Mouse (Mus musculus) right cerebral cortex, postnatal 25 days (tissue): ENCODE data around the gene Tmc6.
A peak's percentile ranks its signal among the peaks of the same experiment; 100 is the strongest.
"Not testable (repeated sequence)": the region's sequence is repeated elsewhere in the genome, so short reads cannot be mapped to it uniquely, and the experiment has no call there.

Experiments
- DNase-seq: peaks from one replicate; pipeline ENCODE4 v3.0.0; 2022

Gene Tmc6

GRCm38 (mm10) chr11:117809407-117810311, 27.7 kb upstream of the Tmc6 start, which contains the start of the genes Gm20708 and Syngr2:
Gene Gm20708 (plus strand): TSS chr11:117809668.
Gene Syngr2 (plus strand): TSS chr11:117809668.
- peak; percentile 49 for DNase-seq

- no peak for DNase-seq
These were observed 24.8 kb upstream of the Tmc6 start for GRCm38 (mm10) chr11:117806781-117807180.

DNA sequence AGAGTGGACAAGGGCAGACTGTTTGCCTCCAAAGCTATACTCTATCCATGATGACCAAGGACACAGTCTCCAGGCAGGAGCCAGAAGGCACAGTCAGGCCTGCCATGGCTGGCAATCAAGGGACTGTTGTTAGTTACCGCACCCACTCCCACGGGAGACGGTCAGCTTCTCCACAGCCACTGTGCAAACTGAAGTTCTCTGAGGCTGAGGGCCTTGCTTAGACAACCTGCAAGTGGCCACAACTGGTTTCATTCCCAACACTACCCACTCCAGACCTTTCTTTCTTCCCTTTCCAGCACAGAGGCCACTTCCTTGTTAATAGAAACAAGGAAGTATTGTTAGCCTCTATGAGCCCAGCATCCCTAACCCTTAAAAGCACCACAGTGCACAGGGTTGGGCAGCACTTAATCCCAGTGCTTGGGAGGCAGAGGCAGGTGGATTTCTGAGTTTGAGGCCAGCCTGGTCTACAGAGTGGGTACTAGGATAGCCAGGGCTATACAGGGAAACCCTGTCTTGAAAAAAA, 21.2 kb upstream of the Tmc6 start:
- no peak for DNase-seq

DNA sequence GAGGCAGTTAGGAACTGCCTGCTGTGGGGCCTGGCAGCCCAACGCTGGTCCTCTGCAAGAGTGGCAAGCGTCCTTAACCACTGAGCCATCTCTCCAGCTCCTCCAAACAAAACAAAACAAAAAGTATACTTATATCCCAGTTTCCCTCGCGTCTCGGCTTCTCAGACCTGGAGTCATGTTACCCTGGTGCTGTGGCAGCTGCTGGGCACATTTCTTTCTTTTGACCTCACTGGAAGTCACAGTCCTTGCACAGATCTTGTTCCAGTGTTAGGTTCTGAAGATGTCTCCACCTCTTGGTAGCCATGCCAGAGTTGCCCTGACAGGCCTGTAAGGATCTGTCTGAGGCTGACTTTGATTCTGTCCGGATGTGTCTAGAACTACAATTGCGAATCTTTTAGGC, 19.7 kb upstream of the Tmc6 start:
- no peak for DNase-seq

GRCm38 (mm10) chr11:117800038-117800437, 18.0 kb upstream of the Tmc6 start:
- no peak for DNase-seq

- no peak for DNase-seq
These were observed 17.2 kb upstream of the Tmc6 start for GRCm38 (mm10) chr11:117799174-117799573.

DNA sequence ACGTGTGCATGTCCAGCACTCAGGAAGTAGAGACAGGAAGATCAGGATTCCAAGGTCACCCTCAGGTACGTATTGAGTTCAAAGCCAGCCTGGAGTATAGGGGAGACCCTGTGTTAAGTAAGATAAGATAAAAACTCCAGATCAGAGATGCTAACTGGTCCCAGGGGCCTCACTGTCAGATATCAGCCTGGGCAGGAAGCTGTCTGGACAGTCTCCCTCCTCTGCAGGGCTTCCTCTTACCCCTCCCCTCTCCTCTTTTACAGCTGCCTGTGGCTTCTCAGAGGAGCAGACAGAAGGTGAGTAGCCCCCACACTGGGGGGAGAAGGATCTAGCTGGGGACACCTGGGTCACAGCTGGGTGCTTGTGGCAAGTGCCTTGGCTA, 16.2 kb upstream of the Tmc6 start:
- DNase-seq: no peak

DNA sequence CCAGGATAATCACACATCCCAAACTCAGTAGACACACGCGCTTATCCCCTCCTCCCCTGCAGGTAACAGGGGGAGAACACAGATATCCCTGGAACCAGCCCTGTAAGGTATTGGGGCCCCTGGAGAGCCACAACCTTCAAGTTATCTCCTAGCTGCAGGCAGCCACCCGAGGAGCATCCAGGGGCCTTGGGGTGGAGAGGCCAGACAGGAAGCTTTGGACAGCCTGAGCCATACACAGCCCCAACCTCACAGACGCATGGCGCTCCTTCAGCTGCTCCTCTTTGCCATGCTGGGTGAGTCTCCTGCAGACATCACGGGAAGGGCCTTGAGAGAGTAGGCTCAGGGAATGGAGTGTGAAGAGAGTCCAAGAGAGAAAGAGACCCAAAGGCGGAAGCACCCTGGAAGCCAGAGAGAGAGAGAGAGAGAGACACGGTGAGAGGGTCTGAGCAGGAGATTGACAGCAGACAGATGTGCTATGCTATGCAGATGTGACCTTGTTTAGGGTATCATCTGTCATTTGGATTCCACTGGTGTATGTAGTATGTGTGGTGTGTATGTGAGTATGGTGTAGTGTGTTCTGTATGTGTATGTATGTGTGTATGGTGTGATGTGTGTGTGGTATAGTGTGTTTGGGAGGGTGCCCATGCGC, 15.6 kb upstream of the Tmc6 start, which contains the start of gene 6030468B19Rik:
Gene 6030468B19Rik (plus strand): TSS at position 150 of the 649 bp plus-strand sequence.
- DNase-seq: no peak

DNA sequence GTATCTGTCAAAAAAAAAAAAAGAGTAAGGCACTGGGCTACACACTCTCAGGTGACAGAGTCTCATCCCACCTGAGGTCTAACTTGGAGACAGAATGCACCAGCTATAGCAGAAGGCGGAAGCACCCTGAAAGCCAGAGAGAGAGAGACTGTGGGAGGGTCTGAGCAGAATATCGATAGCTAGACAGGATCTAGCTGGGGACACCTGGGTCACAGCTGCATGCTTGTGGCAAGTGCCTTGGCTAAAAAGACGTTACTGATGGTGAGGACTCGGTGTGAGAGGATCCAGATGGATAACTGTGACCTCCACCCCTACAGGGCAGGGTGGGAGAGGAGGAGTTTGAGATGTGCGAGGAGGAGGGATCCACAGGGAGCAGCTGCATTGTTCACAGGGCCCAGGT, 15.0 kb upstream of the Tmc6 start:
- no peak for DNase-seq

- no peak for DNase-seq
These were observed 12.1 kb upstream of the Tmc6 start for GRCm38 (mm10) chr11:117794035-117794551.

DNA sequence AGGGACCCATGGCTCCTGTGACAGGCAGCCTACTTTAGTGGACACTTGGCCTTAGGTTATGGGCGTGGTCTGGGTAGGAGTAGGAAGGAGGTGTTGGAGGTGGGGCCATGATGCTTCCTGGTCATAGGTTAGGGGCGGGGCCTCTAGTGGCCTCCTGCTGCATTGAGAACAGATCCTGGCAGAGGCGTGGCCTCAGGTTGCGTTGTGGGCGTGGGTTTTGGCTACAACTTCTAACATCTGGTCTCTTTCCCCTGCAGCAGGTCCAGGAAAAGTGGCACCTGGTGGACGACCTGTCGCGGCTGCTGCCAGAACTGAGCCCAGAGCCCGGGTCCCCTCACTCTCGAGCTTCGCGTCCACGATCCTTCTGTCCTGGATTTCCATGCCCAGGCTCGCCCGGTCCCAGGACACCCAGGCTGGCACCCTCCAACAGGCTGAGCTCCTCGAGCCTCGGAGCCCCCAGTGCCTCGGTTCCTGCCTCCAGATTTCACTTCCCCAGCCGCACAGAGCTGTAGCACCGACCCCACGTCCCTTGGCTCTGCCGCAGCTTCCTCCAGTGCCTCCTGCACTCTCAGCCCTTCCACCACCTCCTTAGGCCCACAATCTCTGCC, 10.4 kb upstream of the Tmc6 start:
- DNase-seq: no peak

DNA sequence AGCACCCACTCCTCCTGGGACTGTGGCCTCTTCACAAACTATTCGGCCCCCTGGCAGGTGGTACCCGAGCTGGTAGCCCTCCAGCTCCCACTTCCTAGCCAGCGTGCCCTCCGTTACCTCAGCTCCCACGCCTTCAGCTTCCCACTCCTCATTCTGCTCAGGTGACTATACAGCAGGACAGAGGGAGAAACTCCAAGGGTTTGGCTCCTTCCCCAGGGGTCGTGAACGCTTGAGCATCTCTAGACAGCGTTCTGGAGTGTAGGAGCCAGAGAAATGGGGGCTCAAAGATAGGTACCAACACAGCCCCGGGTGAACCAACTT, 9.4 kb upstream of the Tmc6 start:
- DNase-seq: no peak

DNA sequence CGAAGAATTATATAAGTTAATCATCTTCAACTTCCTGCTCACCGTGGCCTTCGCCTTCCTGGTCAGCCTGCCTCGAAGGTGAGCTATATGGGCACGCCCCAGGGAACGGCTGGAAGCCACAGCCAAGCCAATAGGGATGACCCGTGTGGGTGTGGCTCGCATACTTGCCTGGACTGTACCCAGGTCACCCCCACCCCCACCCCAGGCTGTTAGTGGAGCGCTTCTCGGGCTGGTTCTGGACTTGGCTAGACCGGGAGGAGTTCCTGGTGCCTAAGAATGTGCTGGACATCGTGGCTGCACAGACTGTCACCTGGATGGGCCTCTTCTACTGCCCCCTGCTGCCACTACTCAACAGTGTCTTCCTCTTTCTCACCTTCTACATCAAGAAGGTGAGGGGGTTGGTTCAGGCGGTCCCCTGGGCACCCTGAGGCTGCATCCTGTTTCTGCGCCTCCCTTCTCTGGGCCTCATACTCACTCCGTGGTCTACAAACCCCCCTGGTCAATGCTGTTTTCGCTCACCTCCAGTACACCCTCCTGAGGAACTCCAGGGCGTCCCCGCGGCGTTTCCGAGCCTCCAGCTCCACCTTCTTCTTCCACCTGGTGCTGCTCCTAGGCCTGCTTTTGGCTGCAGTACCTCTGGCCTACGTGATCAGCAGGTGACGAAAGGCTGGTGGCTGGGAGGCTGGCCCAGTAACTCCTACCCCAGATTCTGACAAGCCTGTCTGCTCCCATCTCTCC, 8.9 kb upstream of the Tmc6 start:
- DNase-seq: no peak

DNA sequence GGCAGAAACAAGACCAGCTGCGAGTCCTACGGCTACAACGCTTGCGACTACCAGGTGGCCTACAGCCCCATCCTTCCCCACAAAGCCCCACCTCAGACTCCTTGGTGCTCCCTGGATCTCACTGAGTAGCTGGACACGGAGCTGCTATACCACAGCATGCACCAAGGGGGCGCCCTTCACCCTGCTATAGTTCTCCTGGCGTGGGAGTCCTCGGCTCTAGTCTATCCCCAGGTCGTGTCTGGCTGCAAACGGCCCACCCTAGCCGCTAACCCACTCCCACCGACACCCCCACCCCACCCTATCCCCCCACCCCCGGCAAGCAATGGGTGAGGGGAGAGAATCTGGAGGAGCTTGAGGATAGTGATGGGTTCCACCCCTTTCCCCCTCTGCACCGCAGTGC, 8.3 kb upstream of the Tmc6 start:
- no peak for DNase-seq

DNA sequence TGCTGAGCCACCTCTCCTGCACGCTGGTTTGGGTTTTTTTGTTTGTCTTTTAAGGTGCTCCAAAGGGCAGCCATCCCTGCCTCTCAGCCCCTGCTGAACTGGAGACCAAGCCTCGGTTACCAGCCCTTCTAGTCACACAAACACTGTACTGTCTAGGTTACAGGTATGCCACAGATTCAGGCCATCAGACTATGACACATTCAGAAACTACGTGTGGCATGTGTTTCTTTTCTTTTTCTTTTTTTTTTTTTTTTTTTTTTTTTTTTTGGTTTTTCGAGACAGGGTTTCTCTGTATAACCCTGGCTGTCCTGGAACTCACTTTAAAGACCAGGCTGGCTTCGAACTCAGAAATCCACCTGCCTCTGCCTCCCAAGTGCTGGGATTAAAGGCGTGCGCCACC, 6.5 kb upstream of the Tmc6 start:
- not testable (repeated sequence) for DNase-seq

DNA sequence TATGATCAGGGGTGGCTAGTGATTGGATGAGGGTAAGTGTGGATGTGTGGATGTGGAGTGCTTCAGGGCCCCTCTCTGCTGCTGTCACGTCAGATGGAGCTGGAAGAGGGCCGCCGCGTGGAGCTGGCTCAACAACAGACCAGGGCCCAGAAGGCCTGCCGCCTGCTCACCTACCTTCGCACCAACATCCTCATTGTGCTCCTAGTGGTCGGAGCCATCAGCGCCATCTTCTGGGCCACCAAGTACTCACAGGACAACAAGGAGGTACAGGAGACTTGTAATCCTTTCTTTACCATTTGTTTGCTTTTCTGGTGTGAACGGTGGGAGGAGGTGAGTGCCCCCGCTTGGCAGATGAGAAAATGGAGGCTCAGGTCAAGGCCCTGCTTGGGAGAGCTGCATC, 4.3 kb upstream of the Tmc6 start:
- DNase-seq: no peak

GRCm38 (mm10) chr11:117783683-117784309, 1.8 kb upstream of the Tmc6 start:
- DNase-seq: no peak

- DNase-seq: no peak
These were observed 1.1 kb upstream of the Tmc6 start for GRCm38 (mm10) chr11:117783089-117783488.

DNA sequence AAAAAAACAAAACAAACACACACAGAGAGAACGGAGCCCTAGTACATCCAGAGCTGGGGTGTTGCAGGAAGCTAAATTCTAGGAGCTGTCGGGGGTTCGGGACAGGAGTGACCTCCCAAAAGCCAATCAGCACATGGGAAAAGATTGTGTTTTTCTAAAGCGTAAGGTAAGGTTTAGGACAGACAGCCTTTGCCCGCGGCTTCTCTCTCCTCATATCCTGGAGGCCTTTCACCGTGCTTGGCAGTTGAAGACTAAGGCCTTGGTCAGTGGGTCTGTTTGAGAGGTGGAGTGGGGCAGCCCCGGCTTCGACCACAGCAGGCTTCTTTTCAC, 672 bp upstream of the Tmc6 start:
- DNase-seq: no peak

DNA sequence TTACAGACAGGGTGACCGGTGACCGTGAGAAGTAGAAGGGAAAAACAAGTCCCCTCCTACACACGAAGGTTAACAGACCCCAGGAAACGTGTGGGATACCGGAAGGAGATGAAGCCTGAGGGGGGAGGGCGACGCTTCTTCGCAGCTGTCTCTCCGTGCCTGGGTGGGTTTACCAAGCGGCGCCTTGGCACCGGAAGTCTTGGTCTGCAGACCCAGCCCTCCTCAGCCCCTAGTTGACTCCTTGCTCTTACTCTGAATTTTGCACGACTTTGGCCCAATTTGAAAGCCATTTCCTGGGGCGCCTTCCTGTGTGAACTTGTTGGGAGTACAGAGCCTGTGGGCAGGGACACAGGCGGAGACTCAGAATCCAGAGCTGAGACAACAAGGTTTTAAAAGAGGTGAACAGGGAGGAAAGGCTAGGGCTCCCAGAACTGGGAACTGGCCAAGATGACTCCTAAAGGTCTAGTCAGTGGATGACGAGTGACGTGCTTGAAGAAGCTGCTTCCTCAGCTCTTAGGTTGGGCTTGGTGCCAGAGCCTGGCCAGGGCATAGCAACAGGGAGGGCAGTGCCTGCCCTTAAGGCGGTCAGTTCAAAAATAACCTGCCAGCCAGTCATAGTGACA, 688 bp downstream of the Tmc6 start:
- no peak for DNase-seq

DNA sequence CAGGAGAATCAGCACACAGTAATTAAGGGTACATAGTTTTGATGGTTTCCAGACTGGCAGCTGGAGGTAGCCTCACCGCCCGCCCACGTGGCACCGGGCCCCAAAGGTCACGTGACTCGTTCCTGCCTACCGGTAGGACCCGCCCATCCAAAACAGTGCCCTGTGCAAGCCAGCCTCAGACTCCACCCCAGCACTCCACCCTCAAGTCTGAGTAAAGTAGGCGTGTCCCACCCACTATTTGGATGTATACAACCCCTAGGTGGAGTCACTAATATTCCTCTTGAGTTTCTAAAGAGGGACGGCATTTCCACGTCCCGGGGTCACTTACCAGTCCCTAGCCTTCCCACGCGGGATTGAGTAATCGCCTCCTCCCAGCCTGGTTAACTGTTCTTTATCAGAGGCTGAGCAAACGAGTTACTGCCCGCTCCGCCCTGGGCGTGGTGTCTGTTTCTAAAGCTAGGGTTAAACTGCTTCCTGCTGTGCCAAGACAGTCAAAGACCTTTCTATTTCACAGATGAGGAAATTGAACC, 1.4 kb downstream of the Tmc6 start:
- DNase-seq: no peak

GRCm38 (mm10) chr11:117780199-117780515, 1.8 kb downstream of the Tmc6 start:
- no peak for DNase-seq
